Mouse (Mus musculus): ENCODE measurements around the gene Wfdc15a. TPM values are rescaled to one million over a fixed set of nuclear protein-coding genes. Genes with fewer than 3 reads are reported as not detected.

Gene Wfdc15a
- total and polyA plus RNA-seq, 2 experiments from 2014 or later: not detected

GRCm38 (mm10) chr2:164177831-164178230 lies 22.1 kb downstream of the Wfdc15a start:
- no peak for ATAC-seq
- no peak overlapping the region for H3K27ac ChIP-seq (ENCODE audit: low read depth, low read length)
- 86% methylated on average over 5 of the region's 5 CpGs for WGBS
- no peak for DNase-seq
- no peak for TF ChIP-seq CTCF (IDR thresholded peaks at IDR 0.05; ENCODE audit: low read depth)
- H3K9ac ChIP-seq: no peak overlapping the region
- no peaks in the 10 kb centered on the region for H3K36me3 ChIP-seq (ENCODE audit: insufficient read depth)
- H3K9me3 ChIP-seq (ENCODE audit: low read length): no peaks in the 10 kb centered on the region
- H3K4me3 ChIP-seq (ENCODE audit: low read depth, low read length): no peak overlapping the region
- no peak overlapping the region for H3K4me2 ChIP-seq (ENCODE audit: low read depth)
- no peaks in the 10 kb centered on the region for H3K27me3 ChIP-seq (ENCODE audit: insufficient read depth, low read length)
- no peaks in the 10 kb centered on the region for H3K4me1 ChIP-seq (ENCODE audit: insufficient read depth)

GRCm38 (mm10) chr2:164175850-164176249 lies 24.1 kb downstream of the Wfdc15a start:
- no peak for TF ChIP-seq CTCF (IDR thresholded peaks at IDR 0.05; ENCODE audit: low read depth)
- Histone ChIP-seq H3K4me2 (ENCODE audit: low read depth) (no peak overlapping the region), H3K9me3 (ENCODE audit: low read length) (no peaks in the 10 kb centered on the region), H3K27me3 (ENCODE audit: insufficient read depth, low read length) (peaks cover 11% of the 10 kb centered on the region), H3K9ac (no peak overlapping the region), H3K36me3 (ENCODE audit: insufficient read depth) (no peaks in the 10 kb centered on the region), H3K4me1 (ENCODE audit: insufficient read depth) (0 out of 2 replicates have a peak, but pooled peaks cover 4% of the 10 kb centered on the region), H3K4me3 (ENCODE audit: low read depth, low read length) (no peak overlapping the region), H3K27ac (ENCODE audit: low read depth, low read length) (no peak overlapping the region)
- no peak for DNase-seq
- WGBS: 65% methylated on average over 3 of the region's 3 CpGs
- ATAC-seq: no peak

- Histone ChIP-seq H3K9me3 (ENCODE audit: low read length) (no peaks in the 10 kb centered on the region), H3K4me2 (ENCODE audit: low read depth) (no peak overlapping the region), H3K4me1 (ENCODE audit: insufficient read depth) (peaks cover 9% of the 10 kb centered on the region; the same call in 1 of the 2 replicates), H3K27ac (ENCODE audit: low read depth, low read length) (no peak overlapping the region), H3K9ac (no peak overlapping the region), H3K27me3 (ENCODE audit: insufficient read depth, low read length) (peaks cover 22% of the 10 kb centered on the region), H3K36me3 (ENCODE audit: insufficient read depth) (no peaks in the 10 kb centered on the region), H3K4me3 (ENCODE audit: low read depth, low read length) (no peak overlapping the region)
- TF ChIP-seq CTCF (IDR thresholded peaks at IDR 0.05; ENCODE audit: low read depth): no peak
- 68% methylated on average over 8 of the region's 8 CpGs for WGBS
- DNase-seq (no peak), ATAC-seq (no peak)
These were observed 25.1 kb downstream of the Wfdc15a start for GRCm38 (mm10) chr2:164174649-164175395.

GRCm38 (mm10) chr2:164173394-164173793 lies 26.5 kb downstream of the Wfdc15a start:
- no peak for ATAC-seq
- H3K4me3 ChIP-seq (ENCODE audit: low read depth, low read length): no peak overlapping the region
- WGBS: 61% methylated on average over 3 of the region's 3 CpGs
- DNase-seq: no peak
- no peaks in the 10 kb centered on the region for H3K9me3 ChIP-seq (ENCODE audit: low read length)
- no peak overlapping the region for H3K9ac ChIP-seq
- peaks cover 9% of the 10 kb centered on the region; the same call in 1 of the 2 replicates for H3K4me1 ChIP-seq (ENCODE audit: insufficient read depth)
- H3K27ac ChIP-seq (ENCODE audit: low read depth, low read length): no peak overlapping the region
- H3K4me2 ChIP-seq (ENCODE audit: low read depth): no peak overlapping the region
- H3K36me3 ChIP-seq (ENCODE audit: insufficient read depth): no peaks in the 10 kb centered on the region
- H3K27me3 ChIP-seq (ENCODE audit: insufficient read depth, low read length): peaks cover 34% of the 10 kb centered on the region
- TF ChIP-seq CTCF (IDR thresholded peaks at IDR 0.05; ENCODE audit: low read depth): no peak

- TF ChIP-seq CTCF (IDR thresholded peaks at IDR 0.05; ENCODE audit: low read depth): no peak
- Histone ChIP-seq H3K4me1 (ENCODE audit: insufficient read depth) (peaks cover 9% of the 10 kb centered on the region; the same call in 1 of the 2 replicates), H3K9me3 (ENCODE audit: low read length) (no peaks in the 10 kb centered on the region), H3K4me3 (ENCODE audit: low read depth, low read length) (peak within 1 kb of the TSS; percentile 31), H3K36me3 (ENCODE audit: insufficient read depth) (no peaks in the 10 kb centered on the region), H3K27ac (ENCODE audit: low read depth, low read length) (no peak within 1 kb of the TSS), H3K4me2 (ENCODE audit: low read depth) (peak within 1 kb of the TSS; percentile 61), H3K9ac (peak within 1 kb of the TSS; percentile 39; the same call in 1 of the 2 replicates), H3K27me3 (ENCODE audit: insufficient read depth, low read length) (peaks cover 49% of the 10 kb centered on the region)
- ATAC-seq (no peak), DNase-seq (no peak)
- 4% methylated on average over 24 of the region's 29 CpGs for WGBS
These were observed 29.0 kb downstream of the Wfdc15a start, which contains the start of gene Kcns1 for GRCm38 (mm10) chr2:164170902-164171301. TSS of gene Kcns1 (minus strand) at chr2:164171113.

- Histone ChIP-seq H3K27me3 (ENCODE audit: insufficient read depth, low read length) (peaks cover 49% of the 10 kb centered on the region), H3K4me1 (ENCODE audit: insufficient read depth) (peaks cover 9% of the 10 kb centered on the region; the same call in 1 of the 2 replicates), H3K9ac (no peak overlapping the region), H3K4me3 (ENCODE audit: low read depth, low read length) (peak overlapping the region; percentile 31), H3K27ac (ENCODE audit: low read depth, low read length) (no peak overlapping the region), H3K36me3 (ENCODE audit: insufficient read depth) (no peaks in the 10 kb centered on the region), H3K9me3 (ENCODE audit: low read length) (no peaks in the 10 kb centered on the region), H3K4me2 (ENCODE audit: low read depth) (peak overlapping the region; percentile 61)
- ATAC-seq (no peak), DNase-seq (no peak)
- no peak for TF ChIP-seq CTCF (IDR thresholded peaks at IDR 0.05; ENCODE audit: low read depth)
- WGBS: 4% methylated on average over 11 of the region's 11 CpGs
These were observed 29.6 kb downstream of the Wfdc15a start for GRCm38 (mm10) chr2:164170326-164170725.

- H3K9ac ChIP-seq: peak overlapping the region; percentile 55
- H3K4me1 ChIP-seq (ENCODE audit: insufficient read depth): peaks cover 9% of the 10 kb centered on the region; the same call in 1 of the 2 replicates
- H3K27me3 ChIP-seq (ENCODE audit: insufficient read depth, low read length): peaks cover 49% of the 10 kb centered on the region
- WGBS: 15% methylated on average over 42 of the region's 42 CpGs
- DNase-seq: peak; percentile 85
- H3K4me3 ChIP-seq (ENCODE audit: low read depth, low read length): peak overlapping the region; percentile 42
- TF ChIP-seq CTCF (IDR thresholded peaks at IDR 0.05; ENCODE audit: low read depth): peak; percentile 43
- no peaks in the 10 kb centered on the region for H3K36me3 ChIP-seq (ENCODE audit: insufficient read depth)
- no peaks in the 10 kb centered on the region for H3K9me3 ChIP-seq (ENCODE audit: low read length)
- H3K27ac ChIP-seq (ENCODE audit: low read depth, low read length): no peak overlapping the region
- H3K4me2 ChIP-seq (ENCODE audit: low read depth): peak overlapping the region; percentile 62
- peak; percentile 83 for ATAC-seq
These were observed 31.4 kb downstream of the Wfdc15a start for GRCm38 (mm10) chr2:164168571-164168946.
